Mouse (Mus musculus): ENCODE measurements around the gene Gpr6. TPM values are rescaled to one million over a fixed set of nuclear protein-coding genes. Genes with fewer than 3 reads are reported as not detected.

The Gpr6 gene
- total RNA-seq, 2 experiments from 2014 or later: 3.3 to 6.5 TPM

DNA sequence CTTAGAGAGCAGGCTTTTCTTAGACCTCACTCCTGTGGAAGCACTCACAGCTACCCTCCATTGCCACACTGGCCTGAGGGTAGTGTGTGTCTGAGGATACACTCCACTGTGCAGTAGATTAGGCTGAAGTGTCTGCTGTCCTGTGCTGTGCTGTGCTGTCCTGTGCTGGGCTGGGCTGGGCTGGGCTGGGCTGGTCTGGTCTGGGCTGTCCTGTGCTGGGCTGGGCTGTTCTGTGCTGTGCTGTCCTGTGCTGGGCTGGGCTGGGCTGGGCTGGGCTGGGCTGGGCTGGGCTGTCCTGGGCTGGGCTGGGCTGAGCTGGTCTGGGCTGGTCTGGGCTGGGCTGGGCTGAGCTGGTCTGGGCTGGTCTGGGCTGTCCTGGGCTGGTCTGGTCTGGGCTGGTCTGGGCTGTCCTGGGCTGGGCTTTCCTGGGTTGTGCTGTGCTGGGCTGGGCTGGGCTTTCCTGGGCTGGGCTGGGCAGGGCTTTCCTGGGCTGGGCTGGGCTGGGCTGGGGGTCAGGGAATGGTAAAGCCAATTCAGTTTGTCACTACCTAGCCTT lies 31.5 kb downstream of the Gpr6 start:
- no peak for DNase-seq (ENCODE audit: extremely low spot score in 1 of 2, low spot score in 2 of 2)
- no peak overlapping the region for H3K4me3 ChIP-seq
- intact Hi-C loops (cut with DNase I): no loop called here
- TF ChIP-seq CTCF (IDR thresholded peaks at IDR 0.05): no peak
- H3K27ac ChIP-seq: no peak overlapping the region

DNA sequence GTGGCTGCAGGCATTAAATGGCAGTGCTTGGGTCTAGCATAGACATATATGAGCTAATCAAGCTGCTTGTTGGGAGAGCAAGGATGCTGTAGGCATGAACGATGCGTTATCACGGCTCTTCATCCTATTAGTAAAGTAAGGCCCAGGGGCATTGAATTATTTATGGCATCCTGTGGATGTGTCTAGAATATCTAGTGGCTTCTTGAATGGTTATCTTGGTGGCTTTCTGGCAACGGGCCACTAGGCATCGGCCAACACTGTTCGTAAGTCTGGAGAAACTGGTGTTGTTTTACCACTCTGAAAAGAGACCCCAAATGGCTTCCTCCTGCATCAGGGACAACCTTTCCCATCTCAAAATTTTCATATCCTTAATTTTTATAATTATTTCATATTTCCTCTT lies 33.6 kb downstream of the Gpr6 start:
- DNase-seq (ENCODE audit: extremely low spot score in 1 of 2, low spot score in 2 of 2): no peak
- no peak overlapping the region for H3K4me3 ChIP-seq
- no peak overlapping the region for H3K27ac ChIP-seq
- no peak for TF ChIP-seq CTCF (IDR thresholded peaks at IDR 0.05)
- intact Hi-C loops (cut with DNase I): no loop called here

DNA sequence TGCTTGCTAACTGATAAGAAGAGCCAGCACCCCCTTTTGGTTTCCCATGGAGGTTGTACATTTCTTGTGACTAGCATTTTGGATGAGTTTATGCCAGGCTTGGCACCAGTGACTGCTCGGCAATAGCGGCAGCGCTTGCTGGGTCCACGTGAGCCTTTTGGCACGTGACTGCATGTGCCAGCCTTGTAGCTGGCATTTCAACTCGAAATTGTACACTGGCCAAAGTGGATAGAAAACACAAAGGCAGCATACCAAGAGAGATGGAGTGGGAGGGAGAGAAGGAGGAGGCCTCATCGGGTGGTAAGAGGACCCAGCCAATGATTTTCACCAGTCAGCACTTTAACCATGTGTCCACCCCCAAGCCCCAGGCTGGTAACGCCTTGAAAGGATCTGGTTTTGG lies 34.4 kb downstream of the Gpr6 start:
- no peak overlapping the region for H3K27ac ChIP-seq
- no peak overlapping the region for H3K4me3 ChIP-seq
- DNase-seq (ENCODE audit: extremely low spot score in 1 of 2, low spot score in 2 of 2): peak; percentile 43 to 44
- intact Hi-C loops (cut with DNase I): no loop called here
- no peak for TF ChIP-seq CTCF (IDR thresholded peaks at IDR 0.05)

DNA sequence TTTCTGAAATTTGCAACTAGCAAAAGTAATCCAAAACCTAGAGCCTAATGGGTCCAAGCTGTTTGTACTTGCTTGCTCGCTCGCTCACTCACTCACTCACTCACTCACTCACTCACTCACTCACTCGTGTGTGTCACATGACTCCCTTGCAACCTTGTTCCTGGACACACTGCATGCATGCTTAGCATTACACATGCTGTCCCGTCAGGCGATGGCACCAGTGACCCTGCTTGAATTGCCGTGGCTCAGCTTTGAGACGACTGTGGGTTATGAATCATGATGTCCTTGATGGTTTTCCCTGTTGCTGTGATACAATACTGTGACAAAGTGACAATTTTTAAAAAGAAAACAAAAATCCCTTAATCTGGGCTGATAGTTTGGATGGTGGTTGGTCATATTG lies 39.3 kb downstream of the Gpr6 start:
- no peak overlapping the region for H3K4me3 ChIP-seq
- no peak for TF ChIP-seq CTCF (IDR thresholded peaks at IDR 0.05)
- H3K27ac ChIP-seq: no peak overlapping the region
- DNase-seq (ENCODE audit: extremely low spot score in 1 of 2, low spot score in 2 of 2): no peak
- intact Hi-C loops (cut with DNase I): no loop called here

DNA sequence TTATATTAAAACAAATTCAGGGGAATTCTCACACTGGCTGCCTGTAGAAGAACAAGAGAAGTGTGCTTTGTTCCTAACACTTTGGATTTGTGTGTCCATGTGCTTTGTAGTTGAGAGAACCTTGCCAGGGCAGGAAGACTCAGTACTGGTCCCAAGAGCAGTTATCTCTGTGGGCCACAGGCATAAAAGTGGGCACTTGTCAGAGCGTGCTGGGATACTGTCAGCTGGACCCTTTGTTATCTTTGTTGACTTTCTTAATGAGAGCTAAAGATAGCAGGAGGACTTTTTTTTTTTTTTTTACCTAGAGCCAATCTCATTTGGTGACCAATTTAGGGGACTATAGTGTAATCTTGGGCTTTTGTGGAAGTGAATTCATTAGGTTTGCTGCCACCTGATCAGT lies 47.2 kb downstream of the Gpr6 start:
- H3K4me3 ChIP-seq: no peak overlapping the region
- TF ChIP-seq CTCF (IDR thresholded peaks at IDR 0.05): no peak
- no peak overlapping the region for H3K27ac ChIP-seq
- intact Hi-C loops (cut with DNase I): no loop called here
- DNase-seq (ENCODE audit: extremely low spot score in 1 of 2, low spot score in 2 of 2): no peak

DNA sequence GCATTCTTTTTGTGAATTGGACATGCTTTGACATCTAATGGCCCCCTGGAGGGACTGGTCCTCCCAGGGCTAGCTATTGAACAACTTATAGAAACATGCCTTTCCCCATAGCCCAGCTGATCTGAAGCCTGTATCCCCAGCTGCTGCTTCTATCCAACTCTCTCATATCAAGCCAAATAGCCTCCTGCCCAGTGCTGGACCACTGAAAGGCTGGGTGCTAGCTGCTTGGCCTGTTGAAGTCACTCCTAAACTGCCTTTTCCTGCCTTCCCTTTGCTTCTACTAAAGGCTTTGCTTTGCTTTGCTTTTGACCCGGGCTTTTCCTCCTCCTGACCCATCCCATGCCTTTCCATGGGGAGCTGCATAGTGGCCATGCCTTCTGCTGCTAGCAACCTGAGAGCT lies 47.7 kb downstream of the Gpr6 start:
- TF ChIP-seq CTCF (IDR thresholded peaks at IDR 0.05): no peak
- H3K4me3 ChIP-seq: no peak overlapping the region
- intact Hi-C loops (cut with DNase I): no loop called here
- no peak for DNase-seq (ENCODE audit: extremely low spot score in 1 of 2, low spot score in 2 of 2)
- no peak overlapping the region for H3K27ac ChIP-seq

DNA sequence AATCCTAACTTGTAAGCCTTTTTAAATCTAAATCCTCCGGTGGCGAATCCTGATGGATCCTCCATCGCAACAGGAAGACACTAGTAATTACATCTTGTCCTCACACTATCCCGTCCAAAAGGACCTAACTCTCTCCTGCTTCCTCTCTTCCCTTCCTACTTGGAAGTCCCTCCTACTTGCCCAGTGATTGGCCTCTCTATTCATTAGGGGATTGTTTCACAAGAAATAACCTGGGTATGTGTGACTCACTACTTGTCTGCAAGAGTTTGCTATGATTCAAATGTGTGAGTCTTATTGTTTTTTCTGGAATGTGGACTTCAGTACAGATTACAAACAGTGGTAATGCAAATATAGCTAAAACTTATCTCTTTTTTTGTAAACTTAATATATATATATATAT lies 49.9 kb downstream of the Gpr6 start:
- TF ChIP-seq CTCF (IDR thresholded peaks at IDR 0.05): no peak
- DNase-seq (ENCODE audit: extremely low spot score in 1 of 2, low spot score in 2 of 2): no peak
- H3K4me3 ChIP-seq: no peak overlapping the region
- intact Hi-C loops (cut with DNase I): no loop called here
- H3K27ac ChIP-seq: no peak overlapping the region

Other genes with a start within 250 kb of the Gpr6 start
- 10 to 100 TPM; 43.6 to 46.7 TPM for gene Cdc40, start 189.0 kb downstream of the Gpr6 start, total RNA-seq (2021)
- 100 to 1,000 TPM; 248 to 256 TPM for gene Wasf1, start 188.8 kb downstream of the Gpr6 start, total RNA-seq (2021)
- 10 to 100 TPM; 25.2 to 25.6 TPM for gene Fig4, start 231.0 kb upstream of the Gpr6 start, total RNA-seq (2021)
- under 1 TPM; 0.05 to 0.07 TPM for gene Ak9, start 231.7 kb upstream of the Gpr6 start, total RNA-seq (2021)

Data from left cerebral cortex, adult 2 months (tissue).